Mouse (Mus musculus) left cerebral cortex, postnatal 25 days (tissue): ENCODE measurements around the gene Ntm. TPM values are rescaled to one million over a fixed set of nuclear protein-coding genes. Genes with fewer than 3 reads are reported as not detected.
A peak's percentile ranks its signal among the peaks of the same experiment; 100 is the strongest.

Source experiments
- DNase-seq, 2 experiments: peaks; one replicate each; pipeline ENCODE4 v3.0.0; 2022; ENCODE audit warnings: low spot score in 2 of 2, mixed read lengths in 1 of 2
- intact Hi-C: fragments of 180-260 bp; cut with DNase I; formaldehyde crosslinking; loops from one replicate; pipeline ENCODE4 v1.15.1; 2025
- total RNA-seq, 2 experiments: library from RNA; stranded (reverse); gene quantifications; 2 replicates each; pipeline ENCODE4 v1.2.3; 2021

The Ntm gene
- total RNA-seq, 2 experiments from 2014 or later, result 288 to 306 TPM

DNA sequence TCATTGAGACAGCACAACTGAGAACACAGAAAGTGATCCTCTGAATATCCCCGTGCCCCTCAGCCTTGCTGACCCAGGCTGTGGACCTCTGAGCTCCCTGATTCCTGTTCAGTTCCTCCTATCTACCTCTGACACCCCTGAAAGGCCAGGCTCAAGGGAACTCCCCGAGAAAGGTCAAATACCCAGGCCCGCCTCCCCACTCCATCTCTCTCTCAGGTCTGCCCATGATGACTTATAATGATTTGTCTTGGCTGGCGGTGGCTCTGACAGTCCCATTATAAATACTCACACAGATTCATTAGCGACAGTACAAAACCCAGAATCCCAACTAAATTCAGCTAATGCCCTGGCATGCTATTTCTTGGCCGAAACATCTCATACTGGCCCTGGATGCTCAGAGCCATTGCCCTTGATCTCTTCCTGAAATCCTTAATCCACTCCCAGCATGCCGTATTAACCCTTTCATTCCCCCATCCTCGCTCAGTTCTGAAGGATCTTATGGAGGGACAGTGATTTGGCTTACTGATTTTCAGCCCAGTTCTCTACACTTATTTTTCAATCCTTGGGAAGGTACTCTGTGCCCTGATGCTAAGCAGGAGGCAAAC, 317.0 kb downstream of the Ntm start:
- DNase-seq, result no peak
- intact Hi-C loops, result loop anchor here (5.0 to 10.0 kb wide), 2 partner anchors 174 to 441 kb away; no protein-coding TSS in a partner anchor

- peak; percentile 82 to 92 for DNase-seq
- intact Hi-C loops, result loop anchor here (2.0 to 10.0 kb wide), 2 partner anchors 230 to 438 kb away; no protein-coding TSS in a partner anchor
Measured at GRCm38 (mm10) chr9:29642997-29643657, 319.8 kb downstream of the Ntm start.

- DNase-seq, result no peak
- intact Hi-C loops, result no loop called here
Measured at GRCm38 (mm10) chr9:29637335-29637734, 325.6 kb downstream of the Ntm start.

DNA sequence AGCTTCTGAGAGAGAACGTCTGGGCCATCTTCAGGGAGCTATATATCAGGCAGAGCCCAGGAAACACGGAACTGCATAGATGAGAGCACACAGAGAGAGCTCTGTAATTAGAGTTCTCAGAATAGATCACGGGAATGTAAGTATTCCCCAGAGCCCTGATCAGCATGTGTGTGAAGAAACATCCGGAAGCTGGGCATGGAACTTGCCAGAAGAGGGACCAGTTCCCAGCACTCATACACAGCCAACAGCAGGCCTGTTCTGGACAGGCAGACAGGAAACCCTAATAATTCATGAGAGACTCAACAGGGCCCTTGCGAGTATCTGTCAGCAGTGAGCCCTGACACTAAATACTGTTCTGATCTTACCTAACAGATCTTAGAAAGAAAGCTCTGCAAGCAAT, 345.8 kb downstream of the Ntm start:
- intact Hi-C loops, result no loop called here
- DNase-seq, result peak in 1 of 2 experiments; percentile 24

GRCm38 (mm10) chr9:29612020-29612612, 350.8 kb downstream of the Ntm start:
- peak; percentile 39 to 50 for DNase-seq

GRCm38 (mm10) chr9:29610867-29611266, 352.1 kb downstream of the Ntm start:
- DNase-seq, result peak; percentile 41 to 64
- intact Hi-C loops, result no loop called here

More at GRCm38 (mm10) chr9:29612020-29612612, 350.8 kb downstream of the Ntm start:
- intact Hi-C loops, result no loop called here

DNA sequence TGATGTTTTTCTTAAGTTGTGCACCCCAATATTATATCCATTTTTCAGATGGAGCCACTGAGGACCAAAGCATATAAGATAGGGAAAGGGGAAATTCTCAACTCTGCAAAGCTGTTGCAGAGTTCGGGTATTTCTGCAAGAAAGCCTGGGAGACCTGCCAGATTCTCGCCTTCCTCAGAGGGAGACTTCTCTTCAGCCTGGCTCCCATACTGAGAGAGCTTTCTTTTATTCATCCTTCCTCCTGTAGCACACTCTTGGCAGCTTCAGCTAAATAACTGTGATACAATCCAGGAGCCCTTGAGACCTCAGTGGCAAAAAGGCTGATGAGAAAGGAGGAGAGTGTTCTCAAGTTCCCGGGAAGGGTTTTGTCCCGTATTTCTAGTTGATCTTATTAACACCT, 365.3 kb downstream of the Ntm start:
- peak; percentile 32 to 71 for DNase-seq
- intact Hi-C loops, result no loop called here

DNA sequence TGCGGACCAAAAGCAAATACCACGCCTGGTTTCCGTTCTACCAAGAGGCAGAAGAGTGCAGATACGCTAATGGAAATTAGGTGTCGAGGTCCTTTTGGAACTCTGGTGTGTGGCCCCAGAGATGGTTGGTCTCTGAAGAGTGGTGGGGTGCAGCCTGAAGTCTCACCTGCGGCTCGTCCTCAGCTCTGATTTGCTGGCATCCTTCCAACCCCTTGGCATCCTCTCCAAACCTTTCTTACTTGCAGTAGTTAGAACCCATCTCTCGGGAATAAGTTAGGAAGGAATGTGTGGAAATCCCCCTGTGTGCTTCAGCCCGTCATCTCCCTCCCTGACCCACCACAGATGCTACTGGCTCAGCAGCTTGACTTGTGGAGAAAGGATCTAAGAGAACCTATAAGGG, 367.6 kb downstream of the Ntm start:
- intact Hi-C loops, result no loop called here

DNA sequence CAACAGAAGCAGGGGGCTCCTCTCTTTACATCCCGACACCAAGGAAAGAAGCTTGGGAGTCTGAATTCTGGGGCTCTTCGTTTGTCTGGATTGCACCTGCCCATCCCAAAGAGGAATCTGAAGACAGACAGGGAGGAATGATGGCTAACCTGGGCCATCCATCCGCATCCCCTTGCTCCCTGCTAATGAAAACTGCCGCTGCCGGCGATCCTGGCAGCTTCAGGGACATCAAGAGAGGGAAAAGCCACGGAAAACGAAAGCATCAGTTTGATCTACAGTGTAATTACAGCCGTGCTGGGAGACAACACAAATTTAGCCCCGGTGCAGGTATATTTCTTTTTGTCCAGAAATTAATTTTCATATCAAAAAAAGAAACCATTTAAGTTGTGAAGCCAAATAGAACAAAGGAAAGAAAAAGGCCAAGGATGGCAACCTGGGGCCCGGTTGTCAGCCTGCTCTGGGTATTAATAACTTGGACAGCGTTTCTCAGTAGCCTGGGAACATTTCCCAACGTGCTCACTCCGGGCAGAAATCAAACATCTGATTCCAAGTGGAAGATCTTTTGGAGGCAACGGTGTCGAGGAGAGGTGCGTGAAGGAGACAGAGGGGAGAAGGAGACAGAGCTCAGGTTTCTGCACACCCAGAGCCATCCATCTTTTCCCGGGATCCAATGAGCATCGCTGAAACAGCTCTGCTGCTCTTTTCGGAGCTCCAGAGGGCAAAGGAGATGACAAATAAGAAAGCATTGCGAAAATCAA, 368.2 kb downstream of the Ntm start:
- no peak for DNase-seq

More for the DNA sequence above, 367.6 kb downstream of the Ntm start:
- DNase-seq, result no peak

DNA sequence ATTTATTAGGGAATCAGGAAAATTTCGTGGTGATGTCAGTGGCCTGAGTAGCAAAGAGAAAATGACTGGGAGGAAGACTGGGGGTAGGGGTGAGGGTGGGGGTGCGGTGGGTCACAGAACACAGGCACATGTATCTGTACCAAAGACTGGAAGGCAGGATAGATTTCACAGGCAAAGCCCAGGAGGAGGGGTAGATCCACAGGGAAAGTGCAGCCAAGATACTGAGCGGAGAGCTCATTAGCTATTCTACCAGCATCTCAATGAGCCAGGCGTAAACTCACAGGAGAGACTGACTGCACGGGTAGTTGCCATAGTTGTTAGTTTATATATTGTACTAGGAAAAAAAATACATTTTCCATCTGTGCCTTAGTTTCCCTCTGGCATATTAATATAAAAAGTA, 375.6 kb downstream of the Ntm start:
- intact Hi-C loops, result loop anchor here (5.0 kb wide), 1 partner anchor 175 kb away; no protein-coding TSS in a partner anchor
- no peak for DNase-seq

More for the DNA sequence above, 368.2 kb downstream of the Ntm start:
- intact Hi-C loops, result no loop called here

DNA sequence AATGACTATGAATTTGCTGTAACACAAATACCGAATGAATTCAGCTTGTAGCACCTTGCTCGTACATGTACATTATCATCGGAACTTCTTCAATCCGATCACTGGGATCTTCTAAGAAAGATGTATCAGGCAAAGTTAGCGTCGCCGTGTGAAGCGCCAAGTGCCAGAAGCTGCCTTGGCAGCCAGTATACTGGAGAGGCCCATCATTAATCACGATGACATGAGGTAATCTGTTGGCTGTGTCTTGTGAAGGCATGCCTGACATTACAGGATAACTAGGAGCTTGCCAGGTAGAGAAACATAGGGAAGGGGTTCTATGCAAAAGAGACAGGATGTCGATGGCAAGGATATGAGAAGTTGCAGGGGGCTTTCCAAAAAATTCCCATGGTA, 376.6 kb downstream of the Ntm start:
- intact Hi-C loops, result loop anchor here (5.0 kb wide), 1 partner anchor 174 kb away; no protein-coding TSS in a partner anchor
- DNase-seq, result no peak

- intact Hi-C loops, result loop anchor here (5.0 kb wide), 1 partner anchor 174 kb away; no protein-coding TSS in a partner anchor
- DNase-seq, result peak; percentile 73 to 87
Measured at GRCm38 (mm10) chr9:29585746-29586380, 377.1 kb downstream of the Ntm start.

GRCm38 (mm10) chr9:29578226-29578625, 384.7 kb downstream of the Ntm start:
- intact Hi-C loops, result no loop called here
- peak in 1 of 2 experiments; percentile 66 for DNase-seq

DNA sequence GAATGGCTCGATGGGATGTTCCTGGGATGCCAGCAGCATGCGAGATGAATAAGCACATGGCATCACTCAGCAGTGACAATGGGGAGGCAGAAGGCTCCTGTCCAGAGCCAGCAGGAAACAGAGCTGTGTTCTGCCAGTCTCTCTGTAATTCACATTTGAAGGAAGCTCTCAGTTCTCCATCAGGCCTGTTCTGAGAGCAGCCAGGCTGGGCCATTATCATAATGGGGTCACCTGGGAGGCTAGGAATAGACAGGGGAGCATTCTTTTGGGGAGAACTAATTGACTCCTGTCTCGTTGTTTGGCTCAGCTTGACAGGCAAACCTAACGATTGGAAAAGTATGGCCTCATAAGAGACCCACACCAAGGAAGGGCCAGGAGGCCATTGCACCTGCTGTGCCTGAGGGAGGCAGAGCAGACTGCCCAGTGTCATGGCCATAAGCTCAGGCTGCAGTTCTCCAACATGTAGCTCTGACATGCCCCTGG, 386.8 kb downstream of the Ntm start:
- peak in 1 of 2 experiments; percentile 26 for DNase-seq
- intact Hi-C loops, result no loop called here

DNA sequence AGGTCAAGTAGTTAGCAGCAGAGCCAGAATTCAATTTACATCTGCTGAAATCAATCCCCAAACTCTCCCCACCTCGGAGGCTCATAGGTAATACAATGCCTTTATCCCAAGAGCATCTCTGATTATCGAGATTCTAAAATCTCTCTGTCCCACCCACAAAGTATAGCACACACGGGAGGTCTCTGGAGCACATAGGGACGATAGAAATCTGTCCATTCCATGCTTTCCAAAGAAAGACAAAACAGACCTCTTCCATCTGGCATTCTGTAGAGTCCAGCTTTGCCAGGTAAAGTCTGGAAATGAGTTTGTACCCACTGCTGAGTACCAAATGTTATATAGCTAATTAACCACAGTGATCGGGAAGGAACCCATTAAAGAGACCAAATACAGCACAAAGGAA, 388.4 kb downstream of the Ntm start:
- no peak for DNase-seq
- intact Hi-C loops, result no loop called here

DNA sequence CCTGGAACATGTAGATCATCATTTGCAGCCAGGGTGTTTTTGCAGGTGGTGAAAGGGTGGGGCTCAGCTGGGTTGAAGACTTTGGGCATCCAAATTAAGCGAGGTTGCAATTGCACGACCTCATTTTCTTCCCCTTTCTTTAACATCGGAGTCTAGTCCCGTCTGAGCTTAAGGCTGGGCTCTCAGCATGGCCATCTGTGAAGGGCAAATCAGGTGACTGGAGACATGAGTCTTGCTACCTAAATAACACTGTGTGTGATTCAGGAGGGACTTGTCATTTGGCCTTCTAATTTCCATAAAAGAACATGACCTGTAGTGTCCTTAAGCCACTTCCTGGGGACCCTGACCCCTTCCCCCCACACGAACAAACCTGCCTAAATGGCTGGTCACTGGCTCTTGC, 394.4 kb downstream of the Ntm start:
- DNase-seq, result no peak
- intact Hi-C loops, result no loop called here

GRCm38 (mm10) chr9:29562419-29563071, 400.4 kb downstream of the Ntm start:
- peak; percentile 30 to 91 for DNase-seq

DNA sequence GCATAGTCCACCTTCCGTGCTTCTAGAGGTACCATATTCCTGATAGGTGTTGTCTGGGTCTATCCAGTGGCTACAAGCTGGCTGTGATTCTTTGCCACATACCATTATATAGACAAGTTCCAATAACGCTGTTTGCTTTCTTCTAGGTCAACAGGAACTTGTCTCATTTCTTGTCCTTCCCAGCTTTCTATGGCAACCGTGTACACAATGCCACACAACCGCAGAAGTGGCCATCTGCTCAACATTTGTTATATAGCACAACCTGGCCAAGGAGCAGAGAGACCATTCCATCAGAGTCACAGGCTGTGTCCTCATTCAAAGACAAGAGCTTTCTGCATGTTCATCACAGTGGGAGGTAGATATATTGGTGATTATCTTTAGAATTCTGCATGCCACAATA, 404.0 kb downstream of the Ntm start:
- intact Hi-C loops, result loop anchor here (1.0 to 5.0 kb wide), 2 partner anchors 87 to 102 kb away; no protein-coding TSS in a partner anchor
- DNase-seq, result no peak

More at GRCm38 (mm10) chr9:29562419-29563071, 400.4 kb downstream of the Ntm start:
- intact Hi-C loops, result no loop called here

- no peak for DNase-seq
- intact Hi-C loops, result no loop called here
Measured at GRCm38 (mm10) chr9:29550582-29550981, 412.4 kb downstream of the Ntm start.
